Mouse (Mus musculus): ENCODE measurements around the gene Hes2. TPM values are rescaled to one million over a fixed set of nuclear protein-coding genes. Genes with fewer than 3 reads are reported as not detected.

Hes2 gene
- polyA plus RNA-seq, 2 experiments, result 0.01 to 0.05 TPM

DNA sequence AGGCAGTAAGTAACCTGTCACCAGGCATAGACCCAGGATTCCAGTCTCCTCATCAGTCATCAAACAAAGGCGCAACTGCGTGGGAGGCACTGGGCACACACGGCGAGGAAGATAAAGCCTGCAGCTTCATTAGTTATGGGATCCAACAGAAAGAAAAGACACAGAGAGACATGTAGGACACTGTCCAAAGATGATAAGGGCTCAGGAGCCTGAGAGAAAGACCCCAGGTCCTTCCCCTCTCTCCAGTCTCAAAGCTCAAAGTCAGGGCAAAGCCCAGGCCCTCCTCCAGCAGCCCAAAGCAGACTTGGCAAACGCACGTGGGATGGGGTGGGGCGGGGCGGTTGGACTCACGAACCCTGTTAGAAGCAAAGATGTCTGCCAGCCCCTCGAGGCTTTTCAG lies 13.2 kb upstream of the Hes2 start:
- H3K4me2 ChIP-seq (ENCODE audit: low read depth), result no peak overlapping the region
- no peaks in the 10 kb centered on the region for H3K27me3 ChIP-seq (ENCODE audit: control insufficient read depth, insufficient read depth, low read length)
- no peaks in the 10 kb centered on the region for H3K4me1 ChIP-seq (replicated peaks; ENCODE audit: control insufficient read depth in 2 of 2, insufficient read depth in 2 of 2, low read length in 1 of 2)
- no peaks in the 10 kb centered on the region for H3K9me3 ChIP-seq (ENCODE audit: control insufficient read depth, low read length)
- no peak overlapping the region for H3K9ac ChIP-seq (replicated peaks)
- ATAC-seq (ENCODE audit: insufficient read depth) (no peak), DNase-seq (ENCODE audit: low read depth in 3 of 3, low spot score in 3 of 3) (no peak)
- no peak for TF ChIP-seq EP300 (IDR thresholded peaks at IDR 0.05; ENCODE audit: low read depth)
- TF ChIP-seq CTCF (IDR thresholded peaks at IDR 0.05; ENCODE audit: low read depth), result no peak
- H3K36me3 ChIP-seq (replicated peaks; ENCODE audit: control insufficient read depth, insufficient read depth, low read depth), result no peaks in the 10 kb centered on the region
- H3K4me3 ChIP-seq (ENCODE audit: insufficient read depth in 1 of 2, low read depth in 2 of 2, low read length in 2 of 2), result no peak overlapping the region
- no peak overlapping the region for H3K27ac ChIP-seq
- 40% methylated on average over 10 of the region's 10 CpGs for WGBS (ENCODE audit: insufficient replicate concordance)

DNA sequence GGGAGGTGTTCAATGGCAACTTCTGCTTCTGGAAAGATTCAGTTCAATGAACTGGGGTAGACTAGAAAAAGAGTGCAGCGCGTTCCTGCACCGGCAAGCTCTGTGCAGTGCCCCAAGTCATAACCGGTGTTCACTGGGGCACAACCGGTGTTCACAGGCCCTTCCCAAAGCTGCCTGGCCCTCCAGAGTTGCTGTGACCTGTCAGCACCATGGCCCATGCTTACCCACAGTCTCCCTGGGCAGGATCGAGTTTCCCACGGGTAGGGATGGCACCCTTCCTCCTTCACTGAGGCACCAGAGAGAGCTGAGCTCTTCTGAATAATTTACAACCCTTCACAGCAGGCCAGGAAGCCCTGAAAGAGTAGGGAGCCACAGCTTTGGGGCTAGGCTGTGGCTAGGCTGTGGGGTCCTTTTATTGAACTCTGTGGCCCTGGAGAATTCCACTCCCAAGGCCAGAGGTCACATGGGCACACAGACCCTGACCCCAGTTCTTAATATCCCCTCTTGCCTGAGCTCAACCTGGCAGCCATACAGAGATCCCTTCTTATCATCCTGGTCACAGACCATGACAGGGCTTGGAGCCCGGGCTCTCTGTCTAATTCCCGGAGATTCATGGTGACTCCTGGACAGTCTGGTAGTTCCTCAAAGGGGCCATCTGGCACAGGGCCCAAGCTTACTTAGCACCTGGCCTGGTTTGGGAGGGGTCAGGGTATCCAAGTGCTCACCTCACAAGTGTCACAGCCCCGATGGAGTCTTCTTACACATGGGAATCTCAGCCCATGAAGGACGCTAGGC lies 12.4 kb upstream of the Hes2 start:
- no peaks in the 10 kb centered on the region for H3K9me3 ChIP-seq (ENCODE audit: control insufficient read depth, low read length)
- no peak overlapping the region for H3K4me3 ChIP-seq (ENCODE audit: insufficient read depth in 1 of 2, low read depth in 2 of 2, low read length in 2 of 2)
- H3K4me2 ChIP-seq (ENCODE audit: low read depth), result no peak overlapping the region
- 62% methylated on average over 11 of the region's 11 CpGs for WGBS (ENCODE audit: insufficient replicate concordance)
- no peak for DNase-seq (ENCODE audit: low read depth in 3 of 3, low spot score in 3 of 3)
- no peaks in the 10 kb centered on the region; a peak in 1 of 4 replicates for H3K4me1 ChIP-seq (replicated peaks; ENCODE audit: control insufficient read depth in 2 of 2, insufficient read depth in 2 of 2, low read length in 1 of 2)
- peaks cover 2% of the 10 kb centered on the region; the same call in 1 of the 2 replicates for H3K27me3 ChIP-seq (ENCODE audit: control insufficient read depth, insufficient read depth, low read length)
- no peak for ATAC-seq (ENCODE audit: insufficient read depth)
- H3K27ac ChIP-seq, result no peak overlapping the region
- TF ChIP-seq CTCF (IDR thresholded peaks at IDR 0.05; ENCODE audit: low read depth) (no peak), EP300 (IDR thresholded peaks at IDR 0.05; ENCODE audit: low read depth) (no peak)
- H3K36me3 ChIP-seq (replicated peaks; ENCODE audit: control insufficient read depth, insufficient read depth, low read depth), result no peaks in the 10 kb centered on the region
- no peak overlapping the region for H3K9ac ChIP-seq (replicated peaks)

DNA sequence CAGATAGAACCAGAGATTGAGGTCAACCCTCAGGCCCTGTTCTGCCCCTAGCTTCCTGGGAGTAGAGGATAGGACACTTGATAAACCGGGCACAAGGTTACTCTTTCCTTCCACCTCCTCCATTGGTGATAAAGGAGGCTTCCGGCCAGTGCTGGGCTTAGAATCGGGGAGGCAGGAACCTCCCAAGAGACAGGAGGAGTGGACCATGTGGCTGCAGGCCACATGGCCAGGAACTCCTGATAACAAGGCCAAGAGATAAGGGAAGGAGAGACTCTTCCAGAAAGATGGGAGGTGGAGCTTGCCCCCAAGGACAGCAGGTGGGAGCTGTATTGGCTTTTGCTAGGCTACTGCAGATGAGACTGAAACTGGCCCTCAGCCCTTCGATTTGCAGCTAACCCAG lies 8.1 kb upstream of the Hes2 start:
- Histone ChIP-seq H3K27ac (no peak overlapping the region), H3K9ac (replicated peaks) (no peak overlapping the region), H3K27me3 (ENCODE audit: control insufficient read depth, insufficient read depth, low read length) (peaks cover 21% of the 10 kb centered on the region), H3K4me1 (replicated peaks; ENCODE audit: control insufficient read depth in 2 of 2, insufficient read depth in 2 of 2, low read length in 1 of 2) (peaks cover 0 to 7% of the 10 kb centered on the region in 2 experiments; a peak in 3 of 4 replicates), H3K4me3 (ENCODE audit: insufficient read depth in 1 of 2, low read depth in 2 of 2, low read length in 2 of 2) (no peak overlapping the region), H3K4me2 (ENCODE audit: low read depth) (no peak overlapping the region), H3K36me3 (replicated peaks; ENCODE audit: control insufficient read depth, insufficient read depth, low read depth) (no peaks in the 10 kb centered on the region), H3K9me3 (ENCODE audit: control insufficient read depth, low read length) (no peaks in the 10 kb centered on the region)
- no peak for TF ChIP-seq CTCF (IDR thresholded peaks at IDR 0.05; ENCODE audit: low read depth)
- no peak for ATAC-seq (ENCODE audit: insufficient read depth)
- DNase-seq (ENCODE audit: low read depth in 3 of 3, low spot score in 3 of 3), result no peak
- 42% methylated on average over 4 of the region's 4 CpGs for WGBS (ENCODE audit: insufficient replicate concordance)

DNA sequence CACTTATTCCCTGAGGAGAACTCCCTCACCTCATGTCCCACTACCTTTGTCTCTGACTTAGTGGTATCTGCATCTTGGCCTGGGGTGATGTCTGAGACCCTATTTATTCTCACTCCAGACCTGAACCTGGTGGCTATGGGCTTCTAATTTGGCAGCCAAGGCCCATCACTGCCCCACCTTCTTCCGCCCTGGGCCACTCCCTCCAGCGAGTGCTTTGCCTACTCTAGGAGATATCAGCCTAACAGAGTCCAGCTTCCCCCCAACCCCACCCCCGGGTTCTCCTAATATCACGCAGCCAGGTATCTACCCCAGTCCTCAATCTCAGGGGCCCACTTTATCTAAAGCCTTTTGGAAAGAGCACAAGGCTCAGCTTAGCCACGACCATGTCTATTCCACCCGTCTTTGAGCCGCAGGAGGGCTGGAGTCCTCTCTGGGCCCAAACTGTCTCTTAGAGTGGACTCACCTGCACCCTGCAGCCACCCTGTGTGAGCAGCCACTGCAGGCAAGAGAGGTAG lies 7.2 kb upstream of the Hes2 start:
- DNase-seq (ENCODE audit: low read depth in 3 of 3, low spot score in 3 of 3) (no peak), ATAC-seq (ENCODE audit: insufficient read depth) (peak; percentile 20; the same call in 1 of the 2 replicates)
- Histone ChIP-seq H3K4me1 (replicated peaks; ENCODE audit: control insufficient read depth in 2 of 2, insufficient read depth in 2 of 2, low read length in 1 of 2) (peaks cover 0 to 7% of the 10 kb centered on the region in 2 experiments; a peak in 3 of 4 replicates), H3K9ac (replicated peaks) (no peak overlapping the region), H3K4me3 (ENCODE audit: insufficient read depth in 1 of 2, low read depth in 2 of 2, low read length in 2 of 2) (peak overlapping the region in 1 of 2 experiments; percentile 34; a peak in 1 of 4 replicates), H3K9me3 (ENCODE audit: control insufficient read depth, low read length) (no peaks in the 10 kb centered on the region), H3K27ac (no peak overlapping the region), H3K4me2 (ENCODE audit: low read depth) (peak overlapping the region; percentile 69), H3K27me3 (ENCODE audit: control insufficient read depth, insufficient read depth, low read length) (peaks cover 21% of the 10 kb centered on the region), H3K36me3 (replicated peaks; ENCODE audit: control insufficient read depth, insufficient read depth, low read depth) (no peaks in the 10 kb centered on the region)
- 3% methylated on average over 7 of the region's 7 CpGs for WGBS (ENCODE audit: insufficient replicate concordance)
- no peak for TF ChIP-seq CTCF (IDR thresholded peaks at IDR 0.05; ENCODE audit: low read depth)
- no peak for TF ChIP-seq EP300 (IDR thresholded peaks at IDR 0.05; ENCODE audit: low read depth)

DNA sequence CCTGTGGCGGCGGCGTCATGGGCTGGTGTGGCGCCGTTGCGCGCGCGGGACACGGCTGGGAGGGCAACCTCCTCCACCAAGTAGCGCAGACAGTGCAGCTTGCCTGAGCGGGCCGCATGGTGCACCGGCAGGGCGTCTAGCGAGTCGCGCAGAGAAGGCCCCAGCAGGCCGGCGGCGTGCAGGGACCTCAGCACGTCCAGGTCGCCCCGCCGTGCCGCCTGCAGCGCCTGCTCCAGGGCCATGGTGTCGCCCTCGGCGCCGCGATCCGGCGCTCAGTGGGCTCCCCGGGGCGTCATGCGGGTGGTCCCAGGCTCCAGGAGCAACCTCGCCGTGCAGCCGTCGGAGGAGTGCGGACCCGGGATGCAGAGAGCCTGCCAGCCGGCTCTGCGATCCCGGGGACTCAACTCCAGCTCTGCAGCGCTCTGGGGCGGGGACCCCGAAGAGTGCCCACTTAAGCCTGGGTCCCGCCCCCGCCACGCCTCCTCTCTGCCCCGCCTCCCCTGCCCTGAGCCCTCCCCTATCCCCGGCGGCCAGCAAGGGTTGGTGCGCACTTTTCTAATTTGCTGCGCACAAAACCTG lies 6.6 kb upstream of the Hes2 start, which contains the start of gene Espn:
Gene Espn (minus strand): TSS at position 406 of the 579 bp plus-strand sequence.
- ATAC-seq (ENCODE audit: insufficient read depth) (peak; percentile 72), DNase-seq (ENCODE audit: low read depth in 3 of 3, low spot score in 3 of 3) (no peak)
- TF ChIP-seq EP300 (IDR thresholded peaks at IDR 0.05; ENCODE audit: low read depth) (no peak), CTCF (IDR thresholded peaks at IDR 0.05; ENCODE audit: low read depth) (no peak)
- Histone ChIP-seq H3K9me3 (ENCODE audit: control insufficient read depth, low read length) (no peaks in the 10 kb centered on the region), H3K4me1 (replicated peaks; ENCODE audit: control insufficient read depth in 2 of 2, insufficient read depth in 2 of 2, low read length in 1 of 2) (peaks cover 0 to 7% of the 10 kb centered on the region in 2 experiments; a peak in 3 of 4 replicates), H3K36me3 (replicated peaks; ENCODE audit: control insufficient read depth, insufficient read depth, low read depth) (no peaks in the 10 kb centered on the region), H3K27ac (no peak within 1 kb of the TSS), H3K27me3 (ENCODE audit: control insufficient read depth, insufficient read depth, low read length) (peaks cover 21% of the 10 kb centered on the region), H3K4me2 (ENCODE audit: low read depth) (peak within 1 kb of the TSS; percentile 69), H3K9ac (replicated peaks) (no peak within 1 kb of the TSS; the same call in 1 of the 2 replicates), H3K4me3 (ENCODE audit: insufficient read depth in 1 of 2, low read depth in 2 of 2, low read length in 2 of 2) (peak within 1 kb of the TSS; percentile 34 to 50; a peak in 3 of 4 replicates)
- 1% methylated on average over 57 of the region's 57 CpGs for WGBS (ENCODE audit: insufficient replicate concordance)
